Mouse (Mus musculus) lung, postnatal 0 days (tissue): ENCODE measurements around the gene Thpo.

ENCODE experiments used
- CTCF ChIP-seq: IDR thresholded peaks from 2 replicates; pipeline ENCODE4 v1.5.1; 2016; ENCODE audit warnings: antibody characterized with exemption, mild to moderate bottlenecking
- EP300 ChIP-seq: IDR thresholded peaks from 2 replicates; pipeline ENCODE4 v1.6.1; 2016; ENCODE audit warnings: antibody characterized with exemption, mild to moderate bottlenecking, control low read depth

GRCm38 (mm10) chr16:20700036-20700435 lies 34.3 kb downstream of the Thpo start:
- TF ChIP-seq CTCF = no peak
- TF ChIP-seq EP300 = no peak
